Mouse (Mus musculus): ENCODE results near the gene Slc1a1. TPM values are rescaled to one million over a fixed set of nuclear protein-coding genes. Genes with fewer than 3 reads are reported as not detected.

The Slc1a1 gene
- polyA plus RNA-seq, 1 experiment from 2014 or later = 2.2 TPM

DNA sequence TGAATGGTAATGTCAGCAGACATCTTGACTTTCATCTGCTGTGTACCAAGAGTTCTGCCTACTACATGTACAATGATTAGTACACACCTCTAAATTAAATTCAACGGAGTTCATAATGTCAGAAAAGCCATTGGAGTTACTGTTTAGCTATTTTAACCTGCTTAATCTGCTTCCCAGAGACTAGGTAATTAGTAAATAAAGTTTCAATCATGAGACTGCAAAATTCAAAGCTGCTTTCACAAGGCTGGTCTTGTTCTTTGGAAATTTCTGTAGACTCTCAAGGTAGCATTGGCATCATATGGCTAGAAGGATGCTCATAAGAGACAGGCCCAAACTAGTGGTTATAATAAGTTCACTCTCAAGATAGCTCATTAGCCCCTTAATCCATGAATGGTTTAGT, 20.0 kb downstream of the Slc1a1 start:
- no peak overlapping the region for H3K4me2 ChIP-seq (replicated peaks)
- H3K36me3 ChIP-seq = no peaks in the 10 kb centered on the region
- 76% methylated on average over 1 of the region's 1 CpGs for WGBS
- no peaks in the 10 kb centered on the region for H3K27me3 ChIP-seq
- ATAC-seq (ENCODE audit: insufficient number of reproducible peaks, insufficient read depth, low FRiP score, low TSS enrichment) = no peak
- H3K4me3 ChIP-seq = no peak overlapping the region
- H3K4me1 ChIP-seq = no peaks in the 10 kb centered on the region
- H3K9me3 ChIP-seq = no peaks in the 10 kb centered on the region
- no peak overlapping the region for H3K27ac ChIP-seq
- H3K9ac ChIP-seq = no peak overlapping the region

DNA sequence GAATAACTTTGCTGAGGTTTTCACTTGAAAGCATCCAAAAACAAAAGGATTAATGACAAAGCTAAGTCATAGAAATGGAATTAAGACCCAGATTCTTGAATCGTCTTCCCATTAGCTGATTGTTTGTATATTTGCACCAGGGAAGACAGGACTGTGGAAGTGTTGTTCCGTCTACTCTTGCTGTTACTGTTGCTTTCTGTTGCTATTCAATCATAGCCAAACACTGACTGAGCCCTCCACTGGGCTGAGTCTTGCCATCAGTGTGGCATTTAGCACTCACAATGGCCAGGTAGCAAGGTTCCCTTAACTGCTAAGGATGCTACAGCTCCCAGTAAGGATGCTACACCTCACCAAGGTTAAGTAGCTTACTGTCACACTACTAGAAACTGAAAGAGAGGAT, 25.4 kb downstream of the Slc1a1 start:
- H3K4me2 ChIP-seq (replicated peaks) = no peak overlapping the region
- no peak overlapping the region for H3K9ac ChIP-seq
- 78% methylated on average over 2 of the region's 2 CpGs for WGBS
- no peak overlapping the region for H3K27ac ChIP-seq
- H3K9me3 ChIP-seq = no peaks in the 10 kb centered on the region
- no peaks in the 10 kb centered on the region for H3K27me3 ChIP-seq
- H3K4me1 ChIP-seq = no peaks in the 10 kb centered on the region
- ATAC-seq (ENCODE audit: insufficient number of reproducible peaks, insufficient read depth, low FRiP score, low TSS enrichment) = no peak
- no peaks in the 10 kb centered on the region for H3K36me3 ChIP-seq
- no peak overlapping the region for H3K4me3 ChIP-seq

DNA sequence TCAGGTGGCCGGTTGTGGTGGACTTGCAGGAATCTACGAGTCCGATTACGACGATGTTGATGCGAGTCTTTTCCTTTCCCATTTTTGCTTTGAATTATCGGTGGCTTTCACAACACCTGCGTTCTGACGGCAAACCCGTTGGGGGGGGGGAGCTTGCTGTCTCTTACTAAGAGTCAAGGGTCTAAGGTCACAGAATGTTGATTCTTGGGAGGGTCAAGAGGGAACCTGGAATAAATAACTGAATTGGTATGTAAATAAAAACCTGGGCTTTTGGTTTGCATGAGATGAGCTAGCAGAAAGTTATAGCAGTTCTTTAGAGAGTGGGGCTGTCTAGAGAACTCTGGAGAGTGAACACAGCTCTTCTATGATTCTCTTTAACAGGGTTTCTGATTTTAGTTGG, 28.8 kb downstream of the Slc1a1 start:
- Histone ChIP-seq H3K9me3 (no peaks in the 10 kb centered on the region), H3K4me2 (replicated peaks) (no peak overlapping the region), H3K4me1 (no peaks in the 10 kb centered on the region), H3K9ac (no peak overlapping the region), H3K27ac (no peak overlapping the region), H3K36me3 (no peaks in the 10 kb centered on the region), H3K27me3 (no peaks in the 10 kb centered on the region), H3K4me3 (no peak overlapping the region)
- WGBS = 82% methylated on average over 10 of the region's 10 CpGs
- ATAC-seq (ENCODE audit: insufficient number of reproducible peaks, insufficient read depth, low FRiP score, low TSS enrichment) = no peak

DNA sequence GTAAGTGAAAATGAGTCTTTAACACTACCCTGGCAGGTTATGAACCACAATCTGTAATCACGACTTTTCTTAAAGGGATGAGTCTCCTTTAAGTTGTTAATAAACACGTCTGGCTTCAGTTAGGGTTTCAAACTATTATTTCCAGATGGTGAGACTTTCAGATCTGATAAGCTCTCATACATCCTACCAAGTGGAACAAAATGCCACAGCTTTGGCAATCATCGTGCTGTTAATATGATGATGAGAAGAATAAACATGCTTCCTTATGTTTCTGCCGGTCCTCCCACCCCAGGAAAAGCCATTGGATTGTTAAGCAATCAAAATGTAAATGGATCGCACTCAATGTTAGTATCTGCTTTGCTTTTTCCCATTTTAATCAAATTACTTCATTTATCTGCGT, 30.1 kb downstream of the Slc1a1 start:
- no peak overlapping the region for H3K4me2 ChIP-seq (replicated peaks)
- H3K36me3 ChIP-seq = no peaks in the 10 kb centered on the region
- no peaks in the 10 kb centered on the region for H3K4me1 ChIP-seq
- no peak overlapping the region for H3K4me3 ChIP-seq
- ATAC-seq (ENCODE audit: insufficient number of reproducible peaks, insufficient read depth, low FRiP score, low TSS enrichment) = no peak
- no peaks in the 10 kb centered on the region for H3K27me3 ChIP-seq
- no peak overlapping the region for H3K9ac ChIP-seq
- 39% methylated on average over 6 of the region's 6 CpGs for WGBS
- no peak overlapping the region for H3K27ac ChIP-seq
- no peaks in the 10 kb centered on the region for H3K9me3 ChIP-seq

DNA sequence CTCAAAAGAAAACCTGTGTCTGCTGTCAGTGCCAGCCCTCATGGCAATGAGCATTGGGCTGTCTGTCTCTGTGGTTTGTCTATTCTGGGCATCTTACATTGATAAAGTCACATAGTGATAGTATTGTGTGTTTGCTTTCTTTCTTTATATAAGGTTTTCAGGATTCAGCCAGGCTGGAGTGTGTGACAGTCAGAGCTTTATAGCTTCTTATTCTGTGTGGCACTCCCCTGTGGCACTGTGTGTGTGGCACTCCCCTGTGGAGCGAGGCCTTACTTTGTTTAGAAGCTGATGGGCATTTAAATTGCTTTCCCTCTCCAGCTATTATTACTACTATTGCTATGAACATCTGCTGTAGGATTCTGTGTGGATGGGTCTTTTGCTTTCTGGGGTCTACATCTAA, 30.7 kb downstream of the Slc1a1 start:
- Histone ChIP-seq H3K36me3 (no peaks in the 10 kb centered on the region), H3K9me3 (no peaks in the 10 kb centered on the region), H3K4me3 (no peak overlapping the region), H3K4me1 (no peaks in the 10 kb centered on the region), H3K27ac (no peak overlapping the region), H3K4me2 (replicated peaks) (no peak overlapping the region), H3K27me3 (no peaks in the 10 kb centered on the region), H3K9ac (no peak overlapping the region)
- WGBS = 58% methylated on average over 1 of the region's 1 CpGs
- ATAC-seq (ENCODE audit: insufficient number of reproducible peaks, insufficient read depth, low FRiP score, low TSS enrichment) = no peak

DNA sequence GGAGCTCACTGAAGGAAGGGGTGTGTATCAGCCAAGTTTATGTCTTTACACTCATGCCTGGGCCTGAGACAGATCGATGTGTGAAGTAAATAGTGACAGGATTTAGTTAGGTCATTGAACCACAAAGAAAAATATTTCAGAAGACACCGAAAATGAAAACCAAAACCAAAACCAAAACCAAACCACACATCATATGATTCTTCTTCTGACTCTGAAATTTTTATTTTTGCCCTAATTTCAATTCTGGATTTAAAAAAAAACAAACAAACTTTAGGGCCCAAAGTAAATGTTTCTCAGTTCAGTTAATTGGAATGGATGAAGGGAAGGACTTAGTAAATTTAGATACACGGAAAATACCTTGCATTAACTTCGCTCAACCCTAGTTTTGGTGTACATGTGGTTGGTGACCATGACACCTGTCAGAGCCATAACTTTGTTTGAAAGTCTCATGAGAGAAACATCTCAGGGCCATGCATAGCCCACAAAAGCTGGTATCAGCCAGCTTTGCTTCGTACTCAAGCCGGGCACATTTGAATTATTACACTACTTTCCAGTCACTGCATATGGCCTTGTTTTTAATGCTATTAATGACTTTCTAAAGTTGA, 34.5 kb downstream of the Slc1a1 start:
- Histone ChIP-seq H3K27ac (no peak overlapping the region), H3K4me1 (no peaks in the 10 kb centered on the region), H3K9me3 (no peaks in the 10 kb centered on the region), H3K4me3 (no peak overlapping the region), H3K9ac (no peak overlapping the region), H3K4me2 (replicated peaks) (no peak overlapping the region), H3K27me3 (no peaks in the 10 kb centered on the region), H3K36me3 (no peaks in the 10 kb centered on the region)
- no peak for ATAC-seq (ENCODE audit: insufficient number of reproducible peaks, insufficient read depth, low FRiP score, low TSS enrichment)
- WGBS = 88% methylated on average over 6 of the region's 6 CpGs

DNA sequence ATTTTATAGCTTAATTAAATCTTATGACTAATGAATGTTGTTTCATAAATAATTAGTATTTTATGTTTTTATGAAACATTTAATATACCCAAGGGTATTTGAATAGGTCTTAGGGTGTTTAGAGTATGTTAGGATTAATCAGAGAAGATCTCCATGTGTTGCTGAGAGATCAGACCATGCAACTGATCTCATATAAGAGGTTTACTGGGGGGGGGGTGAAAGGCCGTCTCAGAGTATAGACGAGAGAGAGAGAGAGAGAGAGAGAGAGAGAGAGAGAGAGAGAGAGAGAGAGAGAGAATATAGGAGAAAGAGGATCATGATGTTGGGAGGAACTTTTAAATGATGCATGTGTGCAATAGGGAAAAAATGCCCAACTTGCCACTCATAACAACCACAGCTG, 35.5 kb downstream of the Slc1a1 start:
- no peak for ATAC-seq (ENCODE audit: insufficient number of reproducible peaks, insufficient read depth, low FRiP score, low TSS enrichment)
- 63% methylated on average over 2 of the region's 2 CpGs for WGBS
- no peaks in the 10 kb centered on the region for H3K36me3 ChIP-seq
- no peak overlapping the region for H3K4me2 ChIP-seq (replicated peaks)
- H3K4me1 ChIP-seq = no peaks in the 10 kb centered on the region
- H3K4me3 ChIP-seq = no peak overlapping the region
- H3K27me3 ChIP-seq = no peaks in the 10 kb centered on the region
- no peak overlapping the region for H3K9ac ChIP-seq
- no peak overlapping the region for H3K27ac ChIP-seq
- H3K9me3 ChIP-seq = no peaks in the 10 kb centered on the region

DNA sequence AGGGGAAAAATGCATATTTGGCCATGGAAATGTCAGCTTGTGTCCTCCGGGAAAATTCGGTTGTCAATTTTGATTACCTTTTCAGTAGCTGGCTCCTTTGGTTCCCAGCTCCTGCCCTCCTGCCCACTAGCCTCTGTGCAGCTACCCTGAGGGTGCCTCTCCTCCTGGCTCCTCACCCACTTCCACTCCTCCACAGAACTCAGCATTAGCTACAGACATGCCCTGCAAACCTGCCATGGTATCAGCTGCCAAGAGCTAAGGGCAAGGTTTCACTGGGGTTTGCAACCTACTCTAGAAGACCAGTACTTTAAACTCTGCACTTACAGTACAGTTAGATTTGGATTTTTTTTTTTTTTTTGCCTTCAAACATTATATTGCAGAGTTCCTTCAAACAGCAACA, 44.6 kb downstream of the Slc1a1 start:
- Histone ChIP-seq H3K9ac (no peak overlapping the region), H3K27me3 (no peaks in the 10 kb centered on the region), H3K4me3 (no peak overlapping the region), H3K27ac (no peak overlapping the region), H3K36me3 (no peaks in the 10 kb centered on the region), H3K4me1 (no peaks in the 10 kb centered on the region), H3K9me3 (no peaks in the 10 kb centered on the region), H3K4me2 (replicated peaks) (no peak overlapping the region)
- 88% methylated on average over 2 of the region's 2 CpGs for WGBS
- no peak for ATAC-seq (ENCODE audit: insufficient number of reproducible peaks, insufficient read depth, low FRiP score, low TSS enrichment)

DNA sequence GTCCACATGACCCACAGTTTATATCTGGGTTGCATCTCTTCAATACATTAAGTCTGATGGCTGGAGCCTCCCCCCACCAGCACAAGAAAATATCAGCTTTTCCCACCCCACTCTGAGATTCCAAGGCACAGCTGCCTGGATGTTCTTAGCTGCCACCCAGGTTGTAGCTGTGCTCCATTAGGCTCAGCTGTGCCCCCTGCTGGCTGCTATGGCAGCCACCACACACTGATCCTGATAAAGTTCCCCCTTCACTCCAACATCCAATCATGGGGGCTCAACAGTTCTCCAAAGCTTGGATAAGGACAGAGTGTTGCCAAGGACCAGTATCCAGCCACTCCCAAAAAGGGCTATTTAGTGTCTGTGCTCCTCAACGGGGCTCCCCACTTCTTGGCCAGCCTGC, 48.3 kb downstream of the Slc1a1 start:
- no peaks in the 10 kb centered on the region for H3K9me3 ChIP-seq
- H3K27me3 ChIP-seq = no peaks in the 10 kb centered on the region
- H3K4me3 ChIP-seq = no peak overlapping the region
- H3K4me1 ChIP-seq = no peaks in the 10 kb centered on the region
- H3K9ac ChIP-seq = no peak overlapping the region
- WGBS = 55% methylated on average over 1 of the region's 1 CpGs
- ATAC-seq (ENCODE audit: insufficient number of reproducible peaks, insufficient read depth, low FRiP score, low TSS enrichment) = no peak
- no peak overlapping the region for H3K27ac ChIP-seq
- H3K4me2 ChIP-seq (replicated peaks) = no peak overlapping the region
- H3K36me3 ChIP-seq = no peaks in the 10 kb centered on the region

DNA sequence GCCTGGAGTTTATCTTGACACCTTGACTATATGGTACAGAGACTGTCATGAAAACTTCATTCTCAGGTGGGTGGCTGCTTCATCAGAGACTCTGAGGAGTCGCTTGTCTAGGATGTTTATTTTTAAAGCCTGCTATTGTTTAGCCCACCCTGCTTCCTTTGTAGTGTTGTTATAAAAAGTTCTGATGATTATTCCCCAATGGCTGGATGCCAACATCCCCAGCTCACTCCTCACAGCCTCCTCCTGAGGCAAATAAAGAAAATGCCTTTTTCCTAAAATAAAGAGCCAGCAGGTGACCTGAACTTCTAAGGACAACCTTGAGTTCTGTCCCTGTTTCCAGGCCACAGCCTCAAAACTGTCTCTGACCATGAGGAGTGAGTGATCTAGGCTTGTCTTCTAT, 53.6 kb downstream of the Slc1a1 start:
- Histone ChIP-seq H3K4me3 (no peak overlapping the region), H3K9ac (no peak overlapping the region), H3K27me3 (no peaks in the 10 kb centered on the region), H3K36me3 (no peaks in the 10 kb centered on the region), H3K4me2 (replicated peaks) (no peak overlapping the region), H3K27ac (no peak overlapping the region), H3K4me1 (no peaks in the 10 kb centered on the region), H3K9me3 (no peaks in the 10 kb centered on the region)
- ATAC-seq (ENCODE audit: insufficient number of reproducible peaks, insufficient read depth, low FRiP score, low TSS enrichment) = no peak
- WGBS = 65% methylated on average over 1 of the region's 1 CpGs

DNA sequence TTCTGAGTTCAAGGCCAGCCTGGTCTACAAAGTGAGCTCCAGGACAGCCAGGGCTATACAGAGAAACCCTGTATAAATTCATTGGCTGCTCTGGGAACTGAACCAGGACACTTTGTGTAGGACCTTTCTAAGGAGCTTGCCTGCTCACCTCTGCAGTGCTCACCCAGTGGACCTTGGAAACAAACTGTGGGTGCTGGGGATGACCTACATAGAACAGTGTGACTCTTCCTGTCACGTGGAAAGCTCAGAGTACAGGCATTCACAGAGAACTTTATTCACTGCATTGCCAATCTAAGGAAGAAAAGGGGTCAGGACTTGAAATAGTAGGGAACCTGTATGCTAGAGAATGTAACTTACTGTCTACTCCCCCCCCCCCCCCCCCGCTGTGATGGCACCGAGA, 54.4 kb downstream of the Slc1a1 start:
- no peak overlapping the region for H3K27ac ChIP-seq
- no peaks in the 10 kb centered on the region for H3K4me1 ChIP-seq
- H3K27me3 ChIP-seq = no peaks in the 10 kb centered on the region
- H3K36me3 ChIP-seq = no peaks in the 10 kb centered on the region
- no peak overlapping the region for H3K9ac ChIP-seq
- no peak overlapping the region for H3K4me2 ChIP-seq (replicated peaks)
- no peak for ATAC-seq (ENCODE audit: insufficient number of reproducible peaks, insufficient read depth, low FRiP score, low TSS enrichment)
- H3K4me3 ChIP-seq = no peak overlapping the region
- no peaks in the 10 kb centered on the region for H3K9me3 ChIP-seq
- WGBS = 63% methylated on average over 3 of the region's 3 CpGs

DNA sequence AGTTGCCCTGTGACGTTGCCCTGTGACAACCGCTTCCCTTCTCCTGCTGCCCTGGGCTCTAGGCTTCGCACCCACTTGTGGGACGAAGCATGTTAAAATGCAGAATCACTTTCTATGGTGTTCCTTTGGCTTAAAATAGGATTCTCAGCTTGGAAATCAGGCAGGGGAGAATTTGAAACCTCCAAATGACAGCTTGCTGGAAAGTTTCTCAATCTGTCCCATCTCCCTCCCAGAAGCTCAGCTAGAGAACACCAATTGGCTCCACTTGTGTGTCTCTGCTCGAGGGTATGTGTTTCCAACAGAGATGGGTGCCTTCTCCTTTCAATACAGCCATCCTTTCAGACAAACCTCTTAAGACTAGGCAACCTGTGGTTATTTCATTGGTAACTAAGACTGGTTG, 56.4 kb downstream of the Slc1a1 start:
- Histone ChIP-seq H3K4me3 (no peak overlapping the region), H3K9ac (no peak overlapping the region), H3K4me1 (no peaks in the 10 kb centered on the region), H3K36me3 (no peaks in the 10 kb centered on the region), H3K4me2 (replicated peaks) (no peak overlapping the region), H3K27ac (no peak overlapping the region), H3K9me3 (no peaks in the 10 kb centered on the region), H3K27me3 (no peaks in the 10 kb centered on the region)
- WGBS = 68% methylated on average over 5 of the region's 5 CpGs
- no peak for ATAC-seq (ENCODE audit: insufficient number of reproducible peaks, insufficient read depth, low FRiP score, low TSS enrichment)

DNA sequence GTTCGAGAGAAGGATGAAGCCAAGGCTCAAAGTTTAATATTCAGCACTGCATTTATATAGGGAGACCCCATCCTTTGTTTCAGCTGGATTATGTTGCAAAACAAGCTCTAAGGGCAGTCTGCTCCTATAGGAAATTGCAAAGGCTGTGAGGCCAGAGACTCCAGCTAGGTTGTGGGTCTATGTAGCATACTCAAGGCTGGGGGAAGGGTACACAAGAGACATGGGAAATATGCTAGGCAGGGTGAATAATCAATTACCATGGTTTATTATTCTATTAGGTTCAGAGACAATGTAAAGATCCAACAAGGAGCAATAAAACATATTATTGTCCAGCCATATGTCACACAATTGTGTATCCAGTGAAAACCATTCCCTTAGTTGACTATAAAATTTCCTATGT, 57.0 kb downstream of the Slc1a1 start:
- Histone ChIP-seq H3K27ac (no peak overlapping the region), H3K4me1 (no peaks in the 10 kb centered on the region), H3K4me2 (replicated peaks) (no peak overlapping the region), H3K9me3 (no peaks in the 10 kb centered on the region), H3K4me3 (no peak overlapping the region), H3K9ac (no peak overlapping the region), H3K36me3 (no peaks in the 10 kb centered on the region), H3K27me3 (no peaks in the 10 kb centered on the region)
- no peak for ATAC-seq (ENCODE audit: insufficient number of reproducible peaks, insufficient read depth, low FRiP score, low TSS enrichment)
- 89% methylated on average over 1 of the region's 1 CpGs for whole genome bisulfite sequencing
